Comparison of ENCODE assay signal across 8 mouse cellular contexts in the genomic region with DNA sequence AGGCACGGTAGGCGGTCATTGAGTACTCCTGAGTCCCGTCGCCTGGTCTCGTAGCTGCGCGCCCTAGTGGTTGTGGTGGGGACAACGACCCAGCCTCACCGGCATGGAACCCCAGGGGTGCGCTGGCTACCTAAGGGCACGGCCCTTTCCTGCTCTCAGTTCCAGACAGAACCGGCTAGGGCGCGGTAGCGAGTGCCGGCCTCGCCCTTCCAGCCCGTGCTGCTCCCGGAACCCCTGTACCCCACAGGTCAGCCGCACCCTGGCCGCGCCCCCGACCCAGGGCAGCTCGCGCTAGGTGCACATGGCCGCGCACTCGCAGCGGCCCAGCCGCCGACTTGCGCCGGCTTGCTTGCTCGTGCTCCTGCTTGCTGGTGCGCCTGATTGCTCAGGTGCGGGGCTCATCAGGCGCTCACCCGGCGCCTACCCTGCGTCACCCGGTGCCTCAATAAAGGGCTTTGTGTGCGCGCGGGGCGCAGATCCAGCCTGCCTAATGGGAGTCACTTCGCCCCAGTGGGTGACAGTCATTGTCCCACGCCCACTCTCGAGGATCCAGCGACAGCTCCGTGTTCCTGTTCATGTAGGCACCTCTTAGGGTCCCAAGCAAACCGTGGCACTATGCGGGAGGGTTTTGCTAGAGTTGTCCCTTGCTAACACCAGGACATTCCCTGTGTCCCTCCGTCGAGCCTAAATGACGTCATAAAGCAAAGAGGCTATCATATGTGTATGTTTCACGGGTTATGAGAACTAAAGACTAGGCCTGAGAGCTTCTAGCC. TPM values are rescaled to one million over a fixed set of nuclear protein-coding genes. Genes with fewer than 3 reads are reported as not detected.
DNase-seq lines count a peak whose midpoint lies in the region; ATAC-seq and TF ChIP-seq lines count a peak whose summit lies in the region.

TSS of gene 1700016H13Rik (minus strand) at position 665 of the 773 bp plus-strand sequence.

- peak within 1 kb of the TSS; percentile 99 for H3K4me2 ChIP-seq in forebrain, embryonic 16.5 days (ENCODE audit: low read length)
- peak within 1 kb of the TSS; percentile 94 for H3K4me2 ChIP-seq in lung, postnatal 0 days (replicated peaks; ENCODE audit: low read depth, low read length)

- ATAC-seq in forebrain, embryonic 16.5 days: peak; percentile 81
- peak; percentile 85 for ATAC-seq in lung, postnatal 0 days

- no peak for TF ChIP-seq EP300 in lung, postnatal 0 days (IDR thresholded peaks at IDR 0.05)

- H3K27me3 ChIP-seq in forebrain, embryonic 16.5 days (replicated peaks; ENCODE audit: control insufficient read depth, insufficient read depth, low read length): no peaks in the 10 kb centered on the region
- no peaks in the 10 kb centered on the region for H3K27me3 ChIP-seq in lung, postnatal 0 days (replicated peaks; ENCODE audit: insufficient read depth, low read length)

- no peaks in the 10 kb centered on the region for H3K36me3 ChIP-seq in forebrain, embryonic 16.5 days (ENCODE audit: control insufficient read depth, insufficient read depth)
- H3K36me3 ChIP-seq in lung, postnatal 0 days (ENCODE audit: insufficient read depth, low read length): no peaks in the 10 kb centered on the region

- TF ChIP-seq CTCF in lung, postnatal 0 days (IDR thresholded peaks at IDR 0.05): peak; percentile 77

- H3K4me3 ChIP-seq in forebrain, embryonic 16.5 days (replicated peaks; ENCODE audit: low read length): peak within 1 kb of the TSS; percentile 66
- peak within 1 kb of the TSS; percentile 52 for H3K4me3 ChIP-seq in lung, postnatal 0 days (ENCODE audit: low read depth, low read length)

- peak within 1 kb of the TSS; percentile 28; the same call in 1 of the 2 replicates for H3K27ac ChIP-seq in forebrain, embryonic 16.5 days (ENCODE audit: low read length)
- H3K27ac ChIP-seq in lung, postnatal 0 days (ENCODE audit: low read length): peak within 1 kb of the TSS; percentile 66

- peak within 1 kb of the TSS; percentile 89 for H3K9ac ChIP-seq in forebrain, embryonic 16.5 days (replicated peaks; ENCODE audit: low read depth, low read length)
- H3K9ac ChIP-seq in lung, postnatal 0 days (replicated peaks; ENCODE audit: low read depth): peak within 1 kb of the TSS; percentile 66

- WGBS in forebrain, embryonic 16.5 days: 1% methylated on average over 51 of the region's 56 CpGs
- WGBS in lung, postnatal 0 days: 3% methylated on average over 44 of the region's 56 CpGs

- peaks cover 6% of the 10 kb centered on the region; the same call in 1 of the 2 replicates for H3K4me1 ChIP-seq in forebrain, embryonic 16.5 days (replicated peaks; ENCODE audit: control insufficient read depth, insufficient read depth, low read length)
- peaks cover 6% of the 10 kb centered on the region; the same call in 1 of the 2 replicates for H3K4me1 ChIP-seq in lung, postnatal 0 days (ENCODE audit: insufficient read depth, low read depth, low read length)

- peak; percentile 92 for DNase-seq in ES-CJ7 (ENCODE audit: low read depth, low spot score)
- peak; percentile 14 for DNase-seq in cerebellum, adult 11-12 months
- peak; percentile 80 for DNase-seq in heart, postnatal 36 days
- peak; percentile 22 to 26 for DNase-seq in layer of hippocampus, adult 8-10 months (ENCODE audit: low spot score in 2 of 2)
- DNase-seq in lung, postnatal 0 days (ENCODE audit: low spot score): peak; percentile 77
- peak; percentile 12 for DNase-seq in ovary, adult 18-20 months (ENCODE audit: low spot score)
- peak; percentile 70 to 88 for DNase-seq in thymus, postnatal 10 days (ENCODE audit: low spot score in 2 of 2)

- no peaks in the 10 kb centered on the region for H3K9me3 ChIP-seq in forebrain, embryonic 16.5 days (ENCODE audit: control insufficient read depth, low read length)
- no peaks in the 10 kb centered on the region for H3K9me3 ChIP-seq in lung, postnatal 0 days (ENCODE audit: low read length)

- intact Hi-C loops in heart, postnatal 36 days (cut with DNase I): loop anchor here (5.0 kb wide), 2 partner anchors 43 to 68 kb away; no protein-coding TSS in a partner anchor

RNA-seq across cellular contexts. Expression of gene 1700016H13Rik, which starts in this region (rescaled TPM):
- 0.34 and 0.41 TPM in 2 replicates for polyA plus RNA-seq in forebrain, embryonic 16.5 days (2015; fragmentation: Nextera tagmentation; extraction: Ambion mirVana)
- not detected for total RNA-seq in heart, postnatal 36 days (2021)
- total RNA-seq in layer of hippocampus, adult 8-10 months (2022): not detected
- 1.3 and 1.5 TPM in 2 replicates for polyA plus RNA-seq in lung, postnatal 0 days (2015; fragmentation: Nextera tagmentation; extraction: Ambion mirVana)

Comparison
In these comparisons a context has a peak if more than half of its experiments do, and no peak if none do; other contexts are left out.
1. Peak in every context shown above with its lines: DNase-seq, ATAC-seq, H3K4me3 ChIP-seq and H3K27ac ChIP-seq.
2. Peak in ATAC-seq, H3K4me3 ChIP-seq, H3K27ac ChIP-seq, H3K9ac ChIP-seq and H3K4me2 ChIP-seq in forebrain, embryonic 16.5 days; RNA of the gene not detected or under 1 TPM.
3. Peak in DNase-seq in heart, postnatal 36 days; RNA of the gene not detected or under 1 TPM.
4. Peak in DNase-seq in layer of hippocampus, adult 8-10 months; RNA of the gene not detected or under 1 TPM.
5. DNase-seq: peak in every context shown above with its lines; median percentile 92 in ES-CJ7; 80 in heart, postnatal 36 days; 79 in thymus, postnatal 10 days; 77 in lung, postnatal 0 days; 24 in layer of hippocampus, adult 8-10 months; 14 in cerebellum, adult 11-12 months; 12 in ovary, adult 18-20 months.